Mouse (Mus musculus) limb, embryonic 15.5 days (tissue): ENCODE data around the gene Iqcf1. TPM values are rescaled to one million over a fixed set of nuclear protein-coding genes. Genes with fewer than 3 reads are reported as not detected.

ENCODE experiments used
- ATAC-seq: fragments of 200-750 bp; cut with Nextera tagmentation; 2 replicates; pipeline ENCODE4 v1.8.0; 2017; ENCODE audit warnings: low read depth, moderate TSS enrichment; ENCODE audit not compliant: insufficient number of reproducible peaks, low FRiP score, low TSS enrichment
- H3K27ac ChIP-seq: fragments of 300-500 bp; sonication (generic); 2 replicates; pipeline ENCODE4 v1.5.1; 2015; ENCODE audit warnings: moderate library complexity, mild to moderate bottlenecking, inconsistent platforms
- H3K27me3 ChIP-seq: fragments of 300-500 bp; sonication (generic); 2 replicates; pipeline ENCODE4 v1.6.1; 2015; ENCODE audit warnings: inconsistent platforms
- H3K36me3 ChIP-seq: fragments of 300-500 bp; sonication (generic); 2 replicates; pipeline ENCODE4 v1.6.1; 2015; ENCODE audit warnings: inconsistent platforms
- H3K4me1 ChIP-seq: fragments of 300-500 bp; sonication (generic); 2 replicates; pipeline ENCODE4 v1.6.1; 2015; ENCODE audit warnings: inconsistent platforms
- H3K4me2 ChIP-seq: fragments of 300-500 bp; sonication (generic); 2 replicates; pipeline ENCODE4 v1.6.1; 2015; ENCODE audit warnings: mild to moderate bottlenecking, inconsistent platforms
- H3K4me3 ChIP-seq: fragments of 300-500 bp; sonication (generic); 2 replicates; pipeline ENCODE4 v1.5.1; 2015; ENCODE audit warnings: mild to moderate bottlenecking, inconsistent platforms
- H3K9ac ChIP-seq: fragments of 300-500 bp; sonication (generic); 2 replicates; pipeline ENCODE4 v1.6.1; 2015; ENCODE audit warnings: inconsistent platforms
- H3K9me3 ChIP-seq: fragments of 300-500 bp; sonication (generic); 2 replicates; pipeline ENCODE4 v1.6.1; 2016; ENCODE audit warnings: inconsistent platforms
- WGBS: fragments of 180-500 bp; shearing (Covaris S2); methylation state at CpG from one replicate; pipeline ENCODE4 v1.1.7; 2015; 5-methylcytosine and 5-hydroxymethylcytosine counted together
- polyA plus RNA-seq: library from polyadenylated mRNA; unstranded; fragments of >200 nt; fragmentation: Nextera tagmentation; extraction: Ambion mirVana; gene quantifications from 2 replicates; pipeline ENCODE4 v1.2.1, GENCODE M21; 2015

Iqcf1 gene
- polyA plus RNA-seq = not detected in 2 replicates

- Histone ChIP-seq H3K27me3 (no peaks in the 10 kb centered on the region), H3K36me3 (no peaks in the 10 kb centered on the region), H3K4me2 (no peak within 1 kb of the TSS), H3K27ac (no peak within 1 kb of the TSS), H3K4me3 (no peak within 1 kb of the TSS), H3K9me3 (no peaks in the 10 kb centered on the region), H3K9ac (no peak within 1 kb of the TSS), H3K4me1 (no peaks in the 10 kb centered on the region)
- ATAC-seq = no peak
- 94% methylated on average over 6 of the region's 6 CpGs for WGBS
These were observed at the start of gene Iqcf1 for GRCm38 (mm10) chr9:106499667-106500066. TSS of gene Iqcf1 (plus strand) at chr9:106499967.

GRCm38 (mm10) chr9:106450661-106451060, 49.1 kb upstream of the Iqcf1 start:
- Histone ChIP-seq H3K9ac (no peak overlapping the region), H3K4me3 (no peak overlapping the region), H3K4me1 (peaks cover 89% of the 10 kb centered on the region), H3K27ac (peak overlapping the region; percentile 19; the same call in 1 of the 2 replicates), H3K9me3 (no peaks in the 10 kb centered on the region), H3K36me3 (no peaks in the 10 kb centered on the region), H3K4me2 (peak overlapping the region; percentile 17), H3K27me3 (no peaks in the 10 kb centered on the region)
- 7% methylated on average over 9 of the region's 9 CpGs for WGBS
- no peak for ATAC-seq

DNA sequence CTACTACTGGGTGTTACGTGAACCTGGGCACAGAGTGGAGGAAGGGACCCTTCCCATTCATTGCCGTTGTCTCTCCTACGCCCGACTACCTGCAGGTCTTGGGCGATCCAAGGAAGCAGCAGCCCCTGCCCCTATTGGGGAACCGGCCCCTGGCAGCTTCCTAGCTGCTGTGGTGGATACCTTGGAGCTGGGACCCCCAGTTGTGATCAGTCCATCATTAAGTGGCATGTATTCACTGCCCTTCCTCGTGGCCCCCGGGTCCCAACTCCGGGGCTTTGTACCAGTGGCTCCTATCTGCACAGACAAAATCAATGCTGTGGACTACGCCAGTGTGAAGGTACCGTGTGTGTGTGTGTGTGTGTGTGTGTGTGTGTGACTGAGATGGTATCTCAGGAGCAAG, 48.5 kb upstream of the Iqcf1 start:
- Histone ChIP-seq H3K4me1 (peaks cover 89% of the 10 kb centered on the region), H3K4me2 (no peak overlapping the region; the same call in 1 of the 2 replicates), H3K36me3 (no peaks in the 10 kb centered on the region), H3K27me3 (no peaks in the 10 kb centered on the region), H3K9me3 (no peaks in the 10 kb centered on the region), H3K9ac (no peak overlapping the region), H3K27ac (no peak overlapping the region), H3K4me3 (no peak overlapping the region)
- no peak for ATAC-seq
- 73% methylated on average over 11 of the region's 11 CpGs for WGBS

DNA sequence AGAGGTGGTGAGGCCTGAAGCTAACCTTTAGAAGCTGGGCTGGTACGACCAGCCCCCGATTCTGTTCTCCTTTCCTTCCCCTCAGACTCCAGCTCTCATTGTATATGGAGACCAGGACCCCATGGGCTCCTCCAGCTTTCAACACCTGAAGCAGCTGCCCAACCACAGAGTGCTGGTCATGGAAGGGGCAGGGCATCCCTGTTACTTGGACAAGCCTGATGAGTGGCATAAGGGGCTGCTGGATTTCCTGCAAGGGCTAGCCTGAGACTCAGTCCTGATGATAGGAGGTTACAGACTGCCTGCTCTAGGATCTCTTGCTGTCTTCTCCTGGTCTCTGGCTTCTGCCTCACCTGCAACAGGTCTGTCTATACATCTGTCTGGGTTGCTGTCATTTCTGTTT, 47.9 kb upstream of the Iqcf1 start:
- H3K4me2 ChIP-seq = no peak overlapping the region

GRCm38 (mm10) chr9:106452351-106452750, 47.4 kb upstream of the Iqcf1 start:
- Histone ChIP-seq H3K9me3 (no peaks in the 10 kb centered on the region), H3K4me3 (0 out of 2 replicates have a peak overlapping the region, but pooled peaks have one; percentile 72), H3K27me3 (no peaks in the 10 kb centered on the region), H3K4me1 (peaks cover 90% of the 10 kb centered on the region), H3K9ac (no peak overlapping the region), H3K4me2 (peak overlapping the region; percentile 94; the same call in 1 of the 2 replicates), H3K36me3 (0 out of 2 replicates have a peak, but pooled peaks cover 2% of the 10 kb centered on the region), H3K27ac (no peak overlapping the region)
- WGBS = 34% methylated on average over 6 of the region's 6 CpGs
- no peak for ATAC-seq

More for the DNA sequence above, 47.9 kb upstream of the Iqcf1 start:
- no peak overlapping the region for H3K4me3 ChIP-seq
- no peaks in the 10 kb centered on the region for H3K36me3 ChIP-seq
- H3K27ac ChIP-seq = no peak overlapping the region
- no peaks in the 10 kb centered on the region for H3K9me3 ChIP-seq
- H3K4me1 ChIP-seq = peaks cover 89% of the 10 kb centered on the region
- WGBS = 48% methylated on average over 2 of the region's 2 CpGs
- no peaks in the 10 kb centered on the region for H3K27me3 ChIP-seq
- H3K9ac ChIP-seq = no peak overlapping the region
- no peak for ATAC-seq

DNA sequence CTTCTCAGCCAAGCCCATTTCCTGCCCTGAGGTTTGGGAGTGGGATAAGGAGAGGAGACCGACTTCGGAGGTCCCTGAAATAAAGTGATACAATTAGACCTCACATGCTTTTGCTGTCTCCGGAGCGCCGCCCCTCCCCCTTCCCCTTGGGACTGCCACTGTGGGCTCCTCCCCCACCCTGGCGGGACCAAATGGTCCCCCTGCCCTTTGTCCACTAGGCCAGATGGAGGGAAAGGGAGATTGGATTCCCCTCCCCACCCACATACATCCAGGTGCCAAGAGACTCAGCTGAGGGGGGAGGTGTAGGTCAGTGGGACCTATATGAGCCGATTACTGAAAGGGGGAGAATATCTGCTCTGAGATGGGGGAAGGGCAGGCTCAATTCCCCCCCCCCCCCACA, 46.9 kb upstream of the Iqcf1 start:
- peak overlapping the region; percentile 94 for H3K4me2 ChIP-seq
- peaks cover 90% of the 10 kb centered on the region for H3K4me1 ChIP-seq
- WGBS = 4% methylated on average over 7 of the region's 7 CpGs
- no peak for ATAC-seq
- no peaks in the 10 kb centered on the region for H3K9me3 ChIP-seq
- H3K9ac ChIP-seq = no peak overlapping the region
- peak overlapping the region; percentile 89; the same call in 1 of the 2 replicates for H3K27ac ChIP-seq
- H3K4me3 ChIP-seq = peak overlapping the region; percentile 72
- 0 out of 2 replicates have a peak, but pooled peaks cover 2% of the 10 kb centered on the region for H3K36me3 ChIP-seq
- no peaks in the 10 kb centered on the region for H3K27me3 ChIP-seq

- ATAC-seq = peak; percentile 69
- H3K36me3 ChIP-seq = 0 out of 2 replicates have a peak, but pooled peaks cover 2% of the 10 kb centered on the region
- H3K27ac ChIP-seq = peak within 1 kb of the TSS; percentile 89
- H3K4me2 ChIP-seq = peak within 1 kb of the TSS; percentile 94
- no peaks in the 10 kb centered on the region for H3K27me3 ChIP-seq
- H3K4me1 ChIP-seq = peaks cover 89% of the 10 kb centered on the region
- H3K9ac ChIP-seq = peak within 1 kb of the TSS; percentile 67
- no peaks in the 10 kb centered on the region for H3K9me3 ChIP-seq
- H3K4me3 ChIP-seq = peak within 1 kb of the TSS; percentile 72
- WGBS = 1% methylated on average over 30 of the region's 74 CpGs
These were observed 46.3 kb upstream of the Iqcf1 start, which contains the start of gene Pcbp4 for GRCm38 (mm10) chr9:106453271-106454070. TSS of gene Pcbp4 (plus strand) at chr9:106453291.

- under 1% methylated on average over 20 of the region's 20 CpGs for WGBS
- ATAC-seq = peak; percentile 9; the same call in 1 of the 2 replicates
- H3K9ac ChIP-seq = peak overlapping the region; percentile 67
- 0 out of 2 replicates have a peak, but pooled peaks cover 3% of the 10 kb centered on the region for H3K36me3 ChIP-seq
- H3K9me3 ChIP-seq = no peaks in the 10 kb centered on the region
- peak overlapping the region; percentile 72 for H3K4me3 ChIP-seq
- peak overlapping the region; percentile 94 for H3K4me2 ChIP-seq
- no peaks in the 10 kb centered on the region for H3K27me3 ChIP-seq
- peaks cover 85% of the 10 kb centered on the region for H3K4me1 ChIP-seq
- H3K27ac ChIP-seq = peak overlapping the region; percentile 89
These were observed 45.6 kb upstream of the Iqcf1 start for GRCm38 (mm10) chr9:106454071-106454761.

DNA sequence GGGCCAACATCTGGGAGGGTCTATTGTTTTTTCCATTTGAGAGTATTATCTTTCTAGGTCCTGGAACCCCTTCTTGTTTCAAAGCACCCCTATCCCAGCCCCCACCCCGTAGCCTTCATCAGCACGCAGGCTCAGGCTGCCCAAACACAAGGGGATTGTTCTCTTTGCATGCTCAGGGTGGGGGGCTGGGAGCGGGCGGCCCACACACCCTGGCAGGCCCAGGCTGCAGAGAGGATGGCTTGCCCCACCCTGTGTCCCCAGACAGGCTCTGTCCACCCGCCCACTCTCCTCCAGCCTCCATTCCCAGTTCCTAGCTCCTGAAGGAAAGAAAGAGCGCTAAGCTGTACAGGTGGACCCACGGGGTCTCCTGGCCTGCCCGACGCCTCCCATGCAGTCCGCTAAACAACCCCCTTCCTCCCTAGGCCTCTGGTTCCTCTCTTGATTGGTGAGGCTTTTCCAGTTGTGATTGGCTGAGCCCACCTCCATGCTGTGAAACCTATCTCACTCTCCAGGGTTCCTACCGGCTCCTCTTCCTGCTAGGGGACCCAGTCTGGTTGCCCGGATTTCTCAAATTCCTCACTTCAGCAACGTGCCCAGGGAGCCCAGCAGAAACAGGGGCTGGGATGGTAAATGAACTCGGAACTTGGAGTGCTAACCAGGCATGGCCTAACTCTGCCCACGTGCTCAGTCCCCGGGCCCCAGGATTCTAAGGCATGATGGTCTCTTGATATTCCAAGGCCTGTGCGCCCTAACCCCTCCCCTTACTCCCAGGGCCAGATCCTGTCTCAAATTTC, 44.7 kb upstream of the Iqcf1 start:
- ATAC-seq = no peak
- Histone ChIP-seq H3K4me1 (peaks cover 82% of the 10 kb centered on the region), H3K4me3 (peak overlapping the region; percentile 72), H3K36me3 (peaks cover 8% of the 10 kb centered on the region; the same call in 1 of the 2 replicates), H3K27ac (peak overlapping the region; percentile 89), H3K9ac (peak overlapping the region; percentile 67), H3K4me2 (peak overlapping the region; percentile 94), H3K27me3 (no peaks in the 10 kb centered on the region), H3K9me3 (no peaks in the 10 kb centered on the region)
- WGBS = 5% methylated on average over 17 of the region's 17 CpGs

DNA sequence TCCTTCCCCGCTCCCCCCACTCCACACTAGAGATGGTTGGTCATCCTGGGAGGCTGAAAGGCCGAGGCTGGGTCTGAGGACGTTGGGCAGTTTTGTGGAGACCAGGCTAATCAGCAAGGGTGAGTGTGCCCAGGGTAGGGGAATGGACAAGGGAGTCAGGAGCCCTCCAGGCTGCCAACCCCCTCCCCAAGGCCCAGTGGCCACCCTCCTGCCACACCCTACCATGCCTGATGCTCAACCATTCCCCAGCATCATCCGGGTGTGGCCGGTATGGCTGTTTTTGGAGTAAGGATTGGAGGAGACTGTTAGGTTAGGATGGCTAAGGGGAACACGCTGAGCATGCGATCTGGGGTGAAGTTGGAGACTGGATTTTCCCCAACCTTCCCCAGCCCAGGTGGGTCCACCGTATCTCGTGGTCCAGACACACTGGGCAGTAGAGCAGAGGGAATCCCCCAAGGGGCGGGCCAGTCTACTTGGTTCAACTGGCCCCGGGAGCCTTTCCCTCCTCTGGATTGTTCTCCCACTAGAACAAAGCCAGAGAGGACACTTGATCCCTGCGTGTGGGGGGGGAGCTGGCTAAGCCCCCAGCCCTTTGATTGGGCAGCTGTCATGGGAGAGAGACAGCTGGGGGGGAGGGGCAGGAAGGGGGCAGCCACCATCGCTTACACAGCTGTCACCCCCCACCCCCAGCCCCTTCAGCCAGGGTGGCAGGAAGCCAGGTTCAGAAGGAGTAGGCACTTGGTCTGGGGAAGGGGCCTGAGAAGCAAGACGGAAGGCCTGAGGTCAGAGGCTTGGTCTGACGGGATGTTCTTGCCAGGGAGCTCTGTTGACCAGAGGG, 43.2 kb upstream of the Iqcf1 start:
- Histone ChIP-seq H3K9me3 (no peaks in the 10 kb centered on the region), H3K4me3 (peak overlapping the region; percentile 2; the same call in 1 of the 2 replicates), H3K4me2 (peak overlapping the region; percentile 94; the same call in 1 of the 2 replicates), H3K27me3 (no peaks in the 10 kb centered on the region), H3K4me1 (peaks cover 70% of the 10 kb centered on the region), H3K27ac (peak overlapping the region; percentile 89), H3K9ac (no peak overlapping the region), H3K36me3 (peaks cover 20% of the 10 kb centered on the region)
- ATAC-seq = no peak
- 42% methylated on average over 15 of the region's 15 CpGs for WGBS
